Mouse (Mus musculus) heart, adult 2 months (tissue): ENCODE results near the gene Srd5a1.

Experiments used
- CTCF ChIP-seq: fragments of 200-600 bp; IDR thresholded peaks from 2 replicates; pipeline ENCODE4 v1.8.1; 2022; ENCODE audit warnings: antibody characterized with exemption, mild to moderate bottlenecking, moderate library complexity
- EP300 ChIP-seq: fragments of 200-500 bp; IDR thresholded peaks from 2 replicates; pipeline ENCODE4 v1.6.1; 2011; ENCODE audit warnings: low read depth, low read length, control low read depth; ENCODE audit not compliant: insufficient read depth

DNA sequence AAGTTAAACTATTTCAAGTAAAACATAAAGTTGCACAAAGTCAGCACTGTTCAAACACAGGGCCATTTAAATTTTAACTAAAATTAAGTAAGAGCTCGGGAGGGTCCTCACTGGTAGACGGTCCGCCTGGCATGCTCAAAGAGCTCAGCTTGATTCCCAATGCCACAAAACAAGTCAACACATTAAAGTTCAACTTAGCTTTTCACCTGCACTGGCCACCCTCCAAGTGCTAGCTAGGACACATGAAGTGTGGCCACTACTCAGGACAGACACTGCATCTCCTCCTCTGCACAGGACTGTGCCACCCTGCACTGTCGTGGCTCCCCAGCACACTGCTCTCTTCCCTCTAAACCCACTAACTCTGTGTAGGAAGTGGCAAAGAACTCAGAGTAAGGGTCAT lies 85.4 kb downstream of the Srd5a1 start:
- no peak for TF ChIP-seq CTCF
- no peak for TF ChIP-seq EP300
